Mouse (Mus musculus): ENCODE data around the gene Mier1.
"Not testable (repeated sequence)": the region's sequence is repeated elsewhere in the genome, so short reads cannot be mapped to it uniquely, and the experiment has no call there.

The Mier1 gene

DNA sequence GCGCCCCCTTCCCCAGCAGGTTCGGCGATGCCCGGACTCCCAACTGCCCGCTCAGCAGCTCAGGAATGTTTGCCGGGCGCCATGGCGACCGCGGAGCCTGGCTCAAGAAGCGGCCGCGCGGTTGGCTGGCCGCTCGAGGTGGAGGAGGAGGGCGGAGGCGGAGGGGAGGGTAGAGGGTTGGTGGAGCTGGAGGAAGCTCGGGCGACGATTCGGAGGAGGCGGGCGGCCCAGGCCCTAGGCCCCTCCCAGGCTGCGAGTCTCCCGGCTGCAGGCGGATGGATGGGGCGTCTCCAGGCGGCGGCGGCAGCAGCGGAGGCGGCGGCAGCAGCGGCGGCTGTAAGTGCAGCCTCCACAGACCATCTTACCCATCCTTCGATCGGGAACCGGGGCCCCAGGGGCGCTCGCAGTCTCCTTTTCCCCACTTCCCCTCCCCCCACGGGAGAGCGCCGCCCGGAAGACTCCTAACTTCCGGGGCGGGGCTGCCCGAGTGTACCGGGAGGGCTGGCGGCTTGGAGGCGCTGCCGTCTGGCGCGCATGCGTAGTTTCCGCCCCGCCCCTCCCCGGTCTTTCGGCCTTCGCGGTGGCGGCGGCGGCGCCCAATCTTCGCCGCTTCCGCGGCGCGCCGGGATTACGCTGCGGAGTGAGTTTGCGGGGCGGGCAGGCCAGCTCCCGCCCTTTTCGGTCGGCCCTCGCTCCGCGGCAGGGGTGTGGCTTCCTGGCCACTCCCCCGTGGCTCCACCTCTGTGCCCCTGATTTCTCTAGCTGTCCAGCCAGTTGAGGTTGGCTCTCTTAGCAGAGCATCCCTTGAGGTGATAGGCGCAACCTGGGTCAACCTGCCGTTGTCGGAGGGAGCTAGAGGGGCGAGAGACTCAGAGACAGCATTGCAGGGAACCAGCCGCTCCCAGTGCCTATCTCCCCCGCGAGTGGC lies at the start of gene Mier1, which contains the start of gene Wdr78:
TSS of gene Mier1 (plus strand) at position 207 of the 928 bp plus-strand sequence.
TSS of gene Wdr78 (minus strand) at position 372 of the 928 bp plus-strand sequence.
- peak; percentile 98 for DNase-seq

DNA sequence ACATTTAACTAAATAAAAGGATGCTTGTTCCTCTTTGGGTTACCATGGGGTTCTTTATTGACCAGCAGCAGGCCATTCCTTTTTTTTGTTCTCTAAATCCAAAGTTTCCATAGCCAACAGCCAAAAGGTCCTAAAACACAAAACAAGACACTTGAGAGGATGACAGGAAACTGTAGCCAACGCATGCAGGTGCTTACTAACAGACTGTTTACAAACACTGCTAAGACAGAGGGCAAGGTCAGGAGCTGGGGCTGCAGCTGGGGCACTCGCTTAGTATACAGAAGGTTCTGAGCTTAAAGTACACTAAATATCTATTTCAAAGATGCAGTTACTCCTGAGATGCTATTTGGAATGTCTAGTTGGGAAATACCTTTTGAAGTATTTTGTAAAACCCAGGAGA lies 49.8 kb upstream of the Mier1 start:
- no peak for DNase-seq

DNA sequence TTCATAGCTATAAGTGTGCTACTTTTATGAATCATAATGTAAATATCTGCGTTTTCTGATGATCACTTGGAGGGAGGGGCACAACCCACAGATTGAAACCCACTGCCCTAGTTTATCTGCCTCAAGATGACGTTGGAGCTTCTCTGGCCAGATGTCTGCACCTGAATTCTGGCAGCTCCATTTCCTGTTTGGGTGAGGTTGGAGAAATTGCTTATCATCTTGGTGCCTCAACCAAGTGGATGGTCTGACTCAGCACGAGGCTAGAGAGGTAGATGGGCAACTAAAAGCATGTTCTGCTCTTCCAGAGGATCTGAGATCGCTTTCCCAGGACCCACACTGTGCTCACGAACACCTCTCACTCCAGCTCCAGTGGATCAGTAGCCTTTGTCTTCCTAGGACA lies 49.2 kb upstream of the Mier1 start:
- DNase-seq, result no peak

DNA sequence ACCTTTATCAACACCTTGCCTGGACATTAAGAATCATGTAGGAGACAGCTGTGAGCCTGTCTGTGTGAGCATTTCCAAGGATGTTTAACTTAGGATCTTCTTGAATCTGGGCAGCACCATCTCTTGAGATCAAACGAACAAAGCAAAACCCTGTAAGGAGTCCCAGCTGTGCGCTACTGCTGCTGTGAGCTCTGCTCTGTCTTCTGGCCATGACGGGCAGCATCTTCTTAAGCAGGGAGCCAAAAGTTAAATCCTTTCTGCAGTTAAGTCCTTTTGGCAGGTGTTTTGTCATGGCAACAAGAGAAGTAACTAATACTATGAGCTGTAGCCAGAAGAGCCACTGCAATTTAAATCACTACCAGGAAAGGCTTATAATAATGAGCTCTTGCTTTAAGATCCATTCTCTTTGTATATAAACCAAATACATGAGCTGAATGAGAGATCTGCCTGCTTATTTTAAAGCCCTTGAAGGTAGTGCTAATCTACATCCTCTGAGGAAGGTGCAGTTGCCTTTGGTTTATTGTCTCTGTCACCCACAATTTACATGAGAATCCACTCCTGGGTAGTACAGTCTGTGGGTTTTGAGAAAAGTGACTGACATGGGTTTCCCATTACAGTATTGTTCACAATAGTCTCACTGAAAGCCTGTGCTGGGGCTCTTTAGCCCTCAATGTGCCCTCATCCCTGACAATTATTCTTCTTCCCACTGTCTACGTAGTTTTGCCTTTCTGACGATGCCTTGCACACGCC lies 46.1 kb upstream of the Mier1 start:
- no peak for DNase-seq

DNA sequence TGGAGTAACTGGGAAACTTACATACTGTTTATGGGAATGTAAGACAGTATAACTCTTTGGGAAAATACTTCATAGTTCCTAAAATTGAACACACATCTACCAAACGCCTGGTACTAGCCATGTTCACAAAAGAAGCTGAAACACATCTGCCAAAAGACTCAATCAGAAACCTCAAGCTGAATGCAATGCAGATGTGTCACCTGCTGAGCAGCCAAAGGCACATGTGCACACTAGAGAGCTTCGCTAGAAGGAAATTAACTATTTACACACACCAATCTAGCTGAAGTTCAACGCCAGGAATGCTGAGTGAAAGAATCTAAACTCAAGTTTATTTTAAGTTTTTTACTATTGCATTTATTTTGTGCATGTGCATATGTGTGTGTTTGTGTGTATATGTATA lies 43.6 kb upstream of the Mier1 start:
- DNase-seq, result no peak

DNA sequence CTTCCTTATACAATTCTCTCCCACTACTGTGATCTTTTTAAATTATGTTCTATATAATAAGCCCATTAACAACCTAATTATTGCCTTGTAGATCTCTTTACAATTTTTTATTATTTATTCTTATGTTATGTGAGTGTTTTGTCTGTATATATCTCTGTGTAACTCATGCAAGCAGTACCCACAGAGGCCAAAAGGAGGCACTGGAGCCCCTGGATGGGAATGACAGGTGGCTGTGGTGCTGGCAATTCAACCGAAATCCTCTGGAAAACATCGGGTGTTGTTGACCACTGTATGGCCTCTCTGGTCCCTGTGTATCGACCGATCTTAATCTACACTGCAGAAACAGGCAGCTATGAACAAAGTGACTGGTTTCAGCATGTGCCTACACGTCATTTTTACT lies 29.0 kb upstream of the Mier1 start:
- DNase-seq, result no peak

DNA sequence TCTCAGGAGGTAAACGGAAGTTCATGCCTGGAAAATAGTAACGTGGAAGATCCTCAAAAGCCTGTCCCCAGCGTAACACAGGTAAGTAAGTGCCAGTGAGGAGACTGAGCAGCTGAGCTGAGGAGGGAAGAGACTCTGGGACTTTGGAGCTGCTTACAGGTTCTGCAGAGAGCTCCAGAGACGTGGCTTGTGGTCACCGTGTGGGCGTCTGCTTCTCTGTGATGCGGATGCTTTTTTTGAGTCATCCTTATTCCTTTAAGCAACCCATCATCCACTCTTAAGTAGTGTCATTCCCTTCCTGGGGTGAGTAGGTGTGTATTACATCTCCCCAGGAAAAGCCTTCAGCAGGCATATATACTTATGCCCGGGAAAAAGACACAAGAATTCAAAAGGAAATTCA lies 18.3 kb upstream of the Mier1 start:
- DNase-seq, result no peak

DNA sequence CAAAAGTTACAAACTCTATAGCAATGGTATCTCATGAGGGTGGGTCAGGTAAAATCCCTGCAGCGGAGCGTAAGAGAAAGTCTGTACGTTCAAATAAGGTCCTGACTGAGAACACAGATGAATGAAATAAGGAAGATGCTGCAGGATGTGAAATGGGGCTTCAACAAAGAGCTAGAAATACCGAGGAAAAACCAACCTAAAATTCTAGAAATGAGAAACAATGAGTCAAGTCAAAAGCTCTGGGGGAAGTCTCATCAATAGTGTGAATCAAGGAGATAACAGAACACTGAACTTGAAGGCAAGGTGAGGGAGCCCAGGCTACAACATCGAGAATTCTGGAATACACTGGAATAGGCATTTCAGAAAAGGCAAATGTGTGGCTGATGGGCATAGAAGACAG lies 15.7 kb upstream of the Mier1 start:
- DNase-seq, result no peak

DNA sequence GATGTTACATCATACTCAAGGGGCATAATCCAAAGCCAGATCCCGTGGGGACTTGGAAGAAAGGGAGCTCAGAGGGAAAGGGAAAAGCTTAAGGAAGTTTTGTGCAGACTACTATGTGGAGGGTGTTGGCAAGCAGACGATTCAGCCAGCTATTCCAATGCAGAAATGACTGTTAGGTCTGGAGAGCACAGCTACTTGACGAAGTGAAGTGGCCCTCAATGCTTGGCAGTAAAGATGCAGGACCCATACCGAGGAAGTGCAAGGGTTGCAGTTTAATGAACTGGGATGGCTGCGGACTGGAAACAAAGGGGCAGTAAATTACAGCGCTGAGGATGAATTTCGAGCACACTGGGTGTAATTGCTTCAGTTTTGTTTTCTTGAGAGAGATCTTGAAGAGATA lies 1.5 kb upstream of the Mier1 start:
- peak; percentile 16 for DNase-seq

DNA sequence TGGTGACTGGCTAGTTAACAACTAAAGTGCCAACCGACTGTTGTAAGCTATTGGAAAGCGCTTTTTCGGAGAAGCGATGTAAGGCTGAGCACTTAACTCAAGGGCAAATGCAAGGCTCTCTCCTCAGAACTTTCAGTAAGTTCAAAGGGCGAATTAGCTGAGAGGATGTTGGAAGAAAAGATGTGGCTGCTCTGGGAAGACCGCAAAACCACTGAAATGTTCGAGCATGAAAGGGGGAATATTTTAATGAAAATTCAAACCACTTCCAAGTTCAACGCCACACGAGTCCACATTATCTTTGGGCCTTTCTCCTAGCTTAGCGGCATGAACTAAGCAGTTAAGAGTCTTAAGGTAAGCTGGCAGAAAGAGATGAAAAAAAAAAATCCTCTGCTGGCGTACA lies 788 bp upstream of the Mier1 start:
- peak; percentile 17 for DNase-seq

DNA sequence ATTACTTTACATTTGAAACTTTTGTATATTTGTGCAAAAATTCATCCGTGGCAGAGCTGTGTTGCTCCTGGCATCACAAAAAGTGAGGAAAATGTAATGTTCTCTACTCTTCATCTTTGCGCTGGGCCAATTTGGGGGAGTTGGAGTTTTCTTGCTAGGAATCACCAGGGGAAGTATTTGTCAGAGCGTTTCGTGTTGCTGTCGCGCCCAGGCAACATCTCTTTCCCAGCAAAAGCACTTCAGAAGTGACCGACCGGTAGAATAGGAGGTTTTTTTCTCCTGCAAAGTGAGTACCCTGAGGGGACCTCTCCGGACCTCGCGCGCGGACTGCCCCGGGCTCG lies 4.7 kb downstream of the Mier1 start:
- DNase-seq, result no peak

DNA sequence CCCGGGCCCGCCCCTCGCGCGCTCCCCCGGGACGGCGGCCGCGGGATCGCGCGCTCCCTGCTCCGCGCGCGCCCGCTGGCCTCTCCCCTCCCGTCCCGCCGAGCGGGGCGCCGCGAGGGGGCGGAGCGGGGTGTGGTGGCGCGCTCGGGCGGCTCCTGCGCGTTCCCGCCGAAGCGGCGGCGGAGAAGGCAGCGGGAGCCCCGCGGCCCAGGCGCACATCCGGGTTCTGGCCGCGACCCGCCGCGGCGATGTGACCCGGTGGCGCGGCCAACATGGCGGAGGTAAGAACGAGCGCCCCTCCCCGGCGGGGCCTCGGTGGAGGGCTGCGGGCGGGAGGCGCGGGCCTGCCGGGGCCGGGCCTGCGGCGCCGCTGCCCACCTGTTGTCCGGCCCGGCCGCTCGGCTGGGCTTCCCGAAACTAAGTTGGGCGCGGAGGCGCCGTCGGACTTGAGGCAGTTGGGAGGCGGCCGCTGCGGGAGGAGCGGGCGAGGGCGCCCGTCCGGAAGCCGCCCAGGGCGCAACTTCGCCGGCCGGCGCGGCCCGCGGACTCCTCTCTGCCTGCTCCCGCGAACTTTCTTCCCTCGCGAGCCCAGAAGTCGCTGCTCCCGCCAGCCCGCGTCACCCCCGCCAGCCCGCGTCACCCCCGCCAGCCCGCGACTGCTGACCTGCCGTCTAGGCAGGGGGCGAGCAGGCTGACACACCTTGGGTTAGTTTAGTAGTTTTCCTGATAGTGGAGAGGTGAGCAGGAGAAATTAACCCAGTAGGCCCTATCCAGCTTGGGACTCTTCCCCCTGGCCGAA lies 5.2 kb downstream of the Mier1 start:
- peak; percentile 82 for DNase-seq

DNA sequence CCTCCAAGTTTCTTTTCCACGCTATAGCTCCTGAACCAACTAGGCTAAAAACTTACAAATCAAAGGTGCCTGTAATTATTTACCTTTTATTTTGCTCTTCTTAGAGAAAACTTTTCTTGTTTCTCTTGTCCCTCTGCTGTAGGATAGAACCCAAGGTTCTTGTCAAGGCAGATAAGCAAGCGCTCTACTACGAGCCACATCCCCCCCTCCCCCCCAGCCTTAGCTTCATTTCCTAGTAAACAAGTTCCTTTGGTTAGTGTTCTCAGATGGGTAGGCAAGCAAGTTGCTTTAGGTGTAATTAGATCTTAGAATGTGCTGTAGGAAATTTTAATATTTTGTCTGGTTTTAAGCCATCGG lies 5.8 kb downstream of the Mier1 start:
- DNase-seq, result no peak

DNA sequence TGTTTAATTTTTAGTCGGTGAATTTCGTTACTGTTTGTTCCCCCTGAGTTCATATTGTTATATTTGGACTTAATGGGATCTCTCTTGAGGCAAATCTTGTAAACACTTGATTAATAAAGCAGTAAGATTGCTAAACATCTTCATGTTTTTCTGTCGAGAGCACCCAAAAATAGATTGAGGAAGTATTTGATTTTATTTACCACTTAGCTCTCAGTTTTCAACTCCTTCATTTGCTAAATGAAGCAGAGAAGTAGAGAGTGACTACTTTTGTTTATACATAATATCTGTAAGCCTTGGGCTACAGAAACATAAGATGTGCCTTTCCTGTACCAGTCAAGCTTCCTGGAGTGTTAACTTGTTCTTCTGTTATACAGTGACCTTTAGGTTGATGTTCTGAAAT lies 6.2 kb downstream of the Mier1 start:
- DNase-seq, result no peak

DNA sequence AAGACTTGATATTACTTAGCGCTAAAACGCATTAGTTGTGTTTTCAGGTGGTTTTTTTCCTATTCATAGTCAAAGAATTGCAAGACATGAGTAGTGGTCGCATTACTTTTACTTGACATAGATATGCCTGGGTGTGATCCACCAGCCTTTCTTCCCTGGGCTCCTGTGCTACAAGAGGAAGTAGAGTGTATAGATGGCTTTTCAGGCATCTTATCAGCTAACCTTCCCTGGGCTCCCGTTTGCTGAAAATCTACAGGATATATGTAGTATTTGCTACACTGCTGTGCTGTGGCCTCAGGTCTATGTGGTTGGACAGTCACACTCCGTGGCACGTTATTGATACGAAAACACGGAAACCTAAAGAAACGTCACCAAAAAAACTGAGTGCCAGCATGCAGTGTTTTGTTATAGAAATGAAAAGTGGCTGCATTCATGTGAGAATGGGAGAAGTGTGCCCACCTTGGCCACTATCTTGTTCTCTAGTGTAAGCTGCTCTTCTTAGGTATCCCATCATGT lies 6.7 kb downstream of the Mier1 start:
- DNase-seq, result no peak

DNA sequence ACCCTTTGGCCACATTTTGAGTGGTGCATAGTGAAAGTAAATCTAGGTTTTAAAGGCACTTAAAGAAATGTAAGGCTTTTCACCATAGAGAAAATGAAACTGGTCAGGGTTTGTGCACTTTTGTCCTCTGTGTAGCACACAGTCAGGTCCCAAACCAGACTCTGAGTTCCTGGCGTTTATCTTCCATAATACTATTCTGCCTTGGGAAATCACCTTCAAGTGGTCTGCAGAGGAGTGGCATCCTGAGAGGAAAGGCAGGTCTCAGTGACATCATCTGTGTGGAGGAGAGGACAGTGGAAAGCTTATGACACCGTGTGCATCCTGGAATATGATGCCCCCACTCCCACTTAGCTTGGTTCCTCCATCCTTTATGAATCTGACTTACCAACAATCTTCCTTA lies 8.9 kb downstream of the Mier1 start:
- DNase-seq, result no peak

DNA sequence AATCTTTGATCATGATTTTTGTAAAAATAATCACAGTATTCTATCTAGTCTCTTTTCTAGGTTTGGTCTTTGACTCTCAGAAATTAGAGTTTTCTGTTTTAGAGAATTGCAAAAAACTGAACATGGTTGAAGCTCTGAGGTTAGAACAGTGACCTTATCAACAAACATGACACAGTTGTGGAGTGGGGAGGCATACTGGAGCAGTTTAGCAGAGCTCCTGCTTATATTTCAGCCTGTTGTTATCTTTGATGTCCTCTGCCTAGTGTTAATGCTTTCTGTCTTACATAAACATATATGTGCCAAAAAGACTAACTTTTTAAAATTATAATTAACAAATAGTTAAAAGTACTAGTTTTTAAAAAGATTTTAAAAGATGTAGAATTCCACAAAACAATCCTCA lies 9.4 kb downstream of the Mier1 start:
- DNase-seq, result no peak

DNA sequence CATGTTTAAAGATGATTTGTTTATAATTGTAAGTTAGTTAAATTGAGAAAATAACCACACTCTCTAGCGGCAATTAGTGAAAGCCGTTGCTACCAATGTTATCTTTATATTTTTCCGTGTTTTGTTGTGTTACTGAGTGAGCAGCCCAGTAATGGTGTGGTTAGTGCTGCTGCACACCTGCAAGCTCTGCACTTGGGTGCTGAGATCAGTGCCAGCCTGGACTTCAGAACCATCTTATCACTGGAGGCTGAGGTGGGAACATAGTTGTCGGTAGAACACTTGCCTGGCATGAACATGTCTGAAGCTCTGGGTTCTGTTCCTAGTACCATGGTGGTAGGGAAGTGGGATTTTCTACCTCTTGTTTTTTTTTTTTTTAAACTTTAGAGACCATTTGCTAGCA lies 12.3 kb downstream of the Mier1 start:
- DNase-seq, result no peak

DNA sequence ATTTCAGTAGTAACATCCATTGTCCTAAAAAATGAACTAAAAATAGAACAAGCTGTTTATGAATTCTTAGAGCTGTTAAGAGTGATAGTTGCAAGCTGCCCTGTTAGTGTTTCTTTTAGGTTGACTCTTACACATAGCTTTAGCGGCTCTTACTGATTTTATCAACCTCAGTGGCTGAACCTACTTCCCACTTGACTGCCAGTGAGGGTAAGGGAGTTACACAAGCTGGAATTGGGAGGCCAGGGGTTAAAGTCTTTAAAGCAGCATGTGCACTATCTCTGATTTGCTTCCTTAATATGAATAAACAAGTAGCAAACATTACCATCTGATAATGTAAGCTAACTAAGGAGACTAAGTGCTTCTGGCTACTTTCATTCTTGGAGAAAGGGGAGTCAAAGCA lies 22.8 kb downstream of the Mier1 start:
- DNase-seq, result no peak

DNA sequence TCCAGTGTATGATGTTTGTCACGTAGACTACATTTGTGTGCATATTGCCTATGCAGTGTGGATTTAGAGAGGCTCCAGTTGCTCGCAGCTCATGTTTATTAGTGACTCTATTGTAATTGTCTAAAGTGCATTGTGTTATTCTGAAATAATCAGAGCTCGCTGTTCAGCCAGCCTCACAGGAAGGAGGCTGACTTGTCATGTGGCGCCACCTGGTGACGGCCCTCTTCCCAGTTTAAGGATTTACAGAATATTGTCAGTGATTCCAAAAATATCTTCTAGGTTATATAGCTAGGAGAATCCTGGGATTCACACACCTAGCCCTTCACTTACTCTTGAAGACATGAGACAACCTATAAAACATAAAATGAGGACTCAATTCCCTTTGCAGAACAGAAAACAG lies 32.1 kb downstream of the Mier1 start:
- DNase-seq, result peak; percentile 56

DNA sequence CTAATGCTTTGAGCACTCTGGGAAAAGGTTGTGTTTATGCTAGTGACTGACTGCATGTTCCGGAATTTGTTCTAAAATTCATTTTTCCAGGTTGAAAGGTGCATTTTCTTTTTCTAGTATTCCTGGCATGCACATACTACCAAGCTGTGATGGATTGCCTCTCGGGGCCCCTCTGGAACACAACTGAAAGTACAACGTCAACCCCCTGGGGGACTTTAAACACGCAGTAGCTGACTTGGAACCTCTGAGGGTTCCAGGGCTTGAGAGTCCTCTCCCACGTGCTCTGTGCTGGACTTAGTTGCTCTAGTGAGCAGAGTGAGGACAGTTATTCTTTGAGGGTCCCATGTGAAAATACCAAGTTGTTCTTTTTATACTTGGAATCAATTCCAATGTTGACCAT lies 37.8 kb downstream of the Mier1 start:
- no peak for DNase-seq

DNA sequence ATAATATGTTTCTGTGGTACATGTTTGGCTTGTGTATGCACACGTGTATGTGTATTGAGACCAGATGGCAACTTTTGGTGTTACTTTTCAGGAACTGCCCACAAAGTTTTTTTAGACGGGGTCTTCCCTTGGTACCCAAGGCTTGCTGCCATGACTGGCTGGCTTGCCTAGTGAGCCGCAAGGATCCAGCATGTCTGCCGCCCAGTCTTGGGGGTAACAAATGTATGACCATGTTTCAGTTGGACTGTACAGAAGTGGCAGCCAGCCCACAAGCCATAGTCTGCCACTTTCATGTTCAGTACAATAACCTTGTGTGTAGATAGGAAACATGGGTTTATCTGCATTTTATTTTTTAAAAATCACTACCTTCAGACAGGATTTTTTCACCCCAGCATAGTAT lies 44.6 kb downstream of the Mier1 start:
- no peak for DNase-seq

DNA sequence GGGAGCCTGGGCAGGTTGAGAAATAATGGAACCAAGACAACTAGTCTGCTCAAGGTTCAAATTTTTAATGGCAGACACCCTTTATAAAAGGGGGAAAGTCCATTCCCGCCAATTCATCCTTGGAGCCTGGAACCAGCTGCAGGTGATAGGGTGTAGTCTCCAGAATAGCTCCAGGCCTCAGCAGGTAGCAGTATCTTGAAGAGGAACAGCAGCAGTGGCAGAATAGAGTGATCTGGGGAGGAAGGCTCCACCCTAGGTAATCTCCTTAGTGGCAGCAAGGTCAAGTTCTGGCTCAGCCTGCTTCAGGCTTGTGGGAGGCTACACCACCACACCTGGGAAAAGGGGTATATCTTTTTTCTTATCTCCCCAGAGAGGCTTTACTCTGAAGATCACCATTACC lies 52.0 kb downstream of the Mier1 start:
- DNase-seq, result not testable (repeated sequence)
